Mouse (Mus musculus) cerebellum, adult 2 months (tissue): ENCODE data around the gene Dpp6.

Source experiments
- CTCF ChIP-seq: fragments of 200-500 bp; IDR thresholded peaks from 2 replicates; pipeline ENCODE4 v1.5.1; 2011; ENCODE audit warnings: low read depth, mild to moderate bottlenecking, control low read depth, low read length, moderate library complexity, borderline replicate concordance; ENCODE audit not compliant: insufficient read depth
- POLR2A ChIP-seq: fragments of 200-500 bp; IDR thresholded peaks from 2 replicates; pipeline ENCODE4 v1.6.1; 2011; ENCODE audit warnings: low read length, control low read depth, borderline replicate concordance; ENCODE audit not compliant: insufficient read depth

DNA sequence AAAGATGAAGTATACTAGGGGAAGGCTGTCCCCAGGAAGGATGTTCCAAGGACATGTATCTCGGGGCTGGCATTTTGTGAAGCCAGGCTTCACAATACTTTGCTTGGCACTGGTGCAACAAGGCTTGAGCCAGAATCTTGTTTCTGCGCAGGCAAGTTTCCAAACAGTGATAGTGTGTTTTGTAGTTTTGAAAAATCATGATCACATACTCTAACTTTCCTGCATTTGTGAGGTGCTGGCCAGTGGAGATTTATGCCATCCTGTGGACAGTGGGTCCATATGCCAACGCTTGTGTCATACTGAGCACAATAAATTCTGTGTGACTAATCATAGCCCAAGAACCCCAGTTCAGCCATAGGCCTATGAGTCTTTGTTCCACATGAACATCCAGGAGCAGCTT is 558.8 kb downstream of the Dpp6 start:
- TF ChIP-seq CTCF (no peak), POLR2A (no peak)
